Mouse (Mus musculus) left cerebral cortex, adult 9 months (tissue): ENCODE data around the gene Usp49.
"Not testable (repeated sequence)": the region's sequence is repeated elsewhere in the genome, so short reads cannot be mapped to it uniquely, and the experiment has no call there.

Experiments used
- DNase-seq, 2 experiments: peaks; one replicate each; pipeline ENCODE4 v3.0.0; 2022; ENCODE audit warnings: low spot score in 2 of 2

The Usp49 gene

DNA sequence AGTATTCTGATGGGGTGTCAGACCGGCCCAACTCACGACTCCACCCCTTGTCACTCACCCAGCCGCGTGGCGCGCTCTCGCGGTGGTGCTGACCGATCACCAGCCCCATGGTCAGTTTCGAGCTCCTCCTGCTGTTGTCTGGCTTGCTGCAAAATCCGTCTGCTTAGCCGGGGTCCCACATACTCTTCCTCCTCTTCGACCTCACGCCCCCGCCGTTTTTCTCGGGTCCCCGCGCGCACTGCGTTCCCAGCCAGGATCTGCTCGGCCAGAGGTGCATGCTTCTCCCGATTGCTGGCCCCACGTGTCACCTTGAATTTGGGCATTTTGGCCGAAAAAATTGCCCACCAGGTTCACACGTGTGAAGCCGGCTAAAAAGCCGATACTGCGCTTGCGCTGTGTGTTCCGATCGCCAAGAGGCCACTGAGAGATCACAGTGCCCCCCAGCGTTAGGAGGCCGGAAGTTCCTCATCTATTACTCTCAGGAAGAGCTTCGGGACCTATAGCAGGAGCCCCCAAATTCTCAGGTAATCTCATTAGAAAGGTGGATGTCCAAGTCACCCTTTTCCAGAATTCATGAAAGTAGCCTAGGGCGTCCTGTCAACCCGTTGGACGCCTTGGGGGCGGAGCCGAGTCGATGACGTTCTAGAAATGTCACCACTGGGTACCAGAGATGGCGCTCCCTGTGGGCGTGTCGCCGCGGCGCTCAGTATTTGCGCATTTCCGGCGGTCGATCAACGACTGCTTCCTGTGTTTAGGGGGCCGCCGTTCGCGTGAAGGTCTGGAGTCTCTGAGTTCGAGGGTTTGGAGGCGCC lies 19.4 kb upstream of the Usp49 start, which contains the start of the genes Bysl, Med20 and Gm20517:
Gene Bysl, minus strand, starts transcription at position 644 of the 812 bp plus-strand sequence.
Gene Med20, plus strand, starts transcription at position 734 of the 812 bp plus-strand sequence.
Gene Gm20517, plus strand, starts transcription at position 741 of the 812 bp plus-strand sequence.
- peak; percentile 78 to 96 for DNase-seq

DNA sequence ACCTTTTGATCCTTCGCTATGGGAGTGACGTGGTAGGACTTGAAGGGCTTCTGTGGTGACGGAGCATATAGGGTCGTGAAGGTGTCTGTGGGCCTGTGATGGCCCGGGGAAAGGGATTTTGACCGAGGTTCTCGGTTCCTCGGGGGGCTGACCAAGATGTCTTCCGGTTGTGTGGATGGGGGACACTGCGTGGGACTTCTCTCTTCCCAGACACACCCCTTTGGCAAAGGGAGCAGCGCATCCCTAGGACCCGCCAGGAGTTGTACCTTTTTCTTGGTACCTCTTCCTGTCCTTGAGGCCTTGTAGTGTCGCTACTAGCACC lies 18.9 kb upstream of the Usp49 start:
- no peak for DNase-seq

DNA sequence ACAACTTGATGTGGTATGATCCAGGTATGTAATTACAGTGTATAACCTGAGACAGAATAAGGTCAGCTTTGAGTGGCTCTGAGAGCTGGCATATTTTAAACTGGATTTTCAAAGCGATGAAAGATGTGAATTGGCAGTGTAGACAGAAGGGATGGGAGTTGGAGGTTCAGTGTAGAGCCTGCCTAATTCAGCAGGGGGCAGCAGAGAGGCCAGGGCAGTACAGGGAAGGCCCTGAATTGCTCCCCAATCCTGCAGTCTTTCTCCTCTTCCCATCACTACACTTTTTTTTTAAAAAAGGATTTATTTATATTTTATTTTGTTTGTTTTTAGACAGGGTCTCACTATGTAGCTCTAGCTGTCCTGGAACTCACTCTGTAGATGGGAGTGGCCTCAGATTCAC lies 16.5 kb upstream of the Usp49 start:
- DNase-seq: no peak

DNA sequence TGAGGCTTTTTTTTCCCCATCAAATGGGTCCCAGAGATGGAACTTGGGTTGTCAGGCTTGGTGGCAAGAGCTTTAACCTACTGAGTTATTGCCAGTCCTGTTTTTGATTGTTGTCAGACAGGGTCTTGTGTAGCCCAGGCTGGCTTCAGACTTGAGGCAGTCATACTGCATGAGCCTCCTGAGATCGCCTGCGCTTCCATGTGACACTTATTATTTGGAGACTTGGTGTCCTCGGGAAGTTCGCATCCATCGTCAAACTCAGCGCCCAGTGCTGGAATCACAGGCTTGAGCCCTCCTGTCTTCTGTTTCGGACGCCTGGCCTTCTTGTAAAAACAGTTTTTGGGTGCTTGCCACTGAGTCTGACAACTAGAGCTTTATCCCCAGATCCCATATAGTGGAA lies 14.4 kb upstream of the Usp49 start:
- no peak for DNase-seq

DNA sequence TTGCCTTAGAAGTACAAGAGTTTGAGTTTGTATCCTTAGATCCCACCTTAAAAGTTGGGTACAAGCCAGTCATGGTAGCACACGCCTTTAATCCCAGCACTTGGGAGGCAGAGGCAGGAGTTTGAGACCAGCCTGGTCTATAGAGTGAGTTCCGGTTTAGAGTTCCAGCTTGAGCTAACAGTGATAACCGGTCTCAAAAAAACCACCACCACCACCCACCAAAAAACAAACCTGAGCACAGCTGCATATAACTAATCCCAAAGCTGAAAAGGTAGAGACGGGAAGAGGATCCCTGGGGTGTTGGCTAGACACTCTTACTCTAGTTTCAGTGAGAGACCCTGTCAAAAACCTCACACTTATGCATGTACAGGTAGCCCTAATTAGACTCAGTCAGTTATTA lies 13.8 kb upstream of the Usp49 start:
- no peak for DNase-seq

DNA sequence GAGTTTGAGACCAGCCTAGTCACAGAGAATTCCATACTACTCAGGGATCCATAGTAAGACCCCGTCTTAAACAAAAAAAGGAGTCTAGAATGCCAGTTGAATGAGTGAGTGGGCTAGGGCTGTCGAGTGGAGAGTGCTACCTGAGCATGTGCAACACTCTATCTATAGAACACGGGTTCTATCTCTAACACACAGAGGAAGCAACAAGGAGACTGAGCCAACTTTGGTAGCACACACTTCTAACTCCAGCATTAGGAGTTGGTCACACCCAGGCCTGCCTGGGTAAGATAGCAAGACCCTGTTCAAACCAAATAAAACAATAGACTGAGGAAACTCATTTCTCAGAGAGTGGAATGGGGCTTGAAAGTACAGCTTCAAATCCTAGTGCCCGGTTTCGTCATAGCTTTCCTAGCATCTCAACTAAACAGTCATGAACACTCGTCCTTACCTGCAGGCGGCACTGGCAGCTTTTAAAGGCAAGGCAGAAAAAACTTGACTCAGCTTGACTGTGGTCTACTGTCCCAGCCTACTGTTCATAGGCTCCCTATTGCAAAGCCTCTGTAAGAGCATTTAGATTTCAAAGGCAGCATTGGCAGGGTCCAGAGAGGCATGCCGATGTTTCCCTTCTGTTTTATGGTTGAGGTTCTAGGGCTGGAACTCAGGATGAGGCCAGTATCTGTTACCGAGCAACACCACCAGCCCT lies 12.7 kb upstream of the Usp49 start:
- DNase-seq: no peak

DNA sequence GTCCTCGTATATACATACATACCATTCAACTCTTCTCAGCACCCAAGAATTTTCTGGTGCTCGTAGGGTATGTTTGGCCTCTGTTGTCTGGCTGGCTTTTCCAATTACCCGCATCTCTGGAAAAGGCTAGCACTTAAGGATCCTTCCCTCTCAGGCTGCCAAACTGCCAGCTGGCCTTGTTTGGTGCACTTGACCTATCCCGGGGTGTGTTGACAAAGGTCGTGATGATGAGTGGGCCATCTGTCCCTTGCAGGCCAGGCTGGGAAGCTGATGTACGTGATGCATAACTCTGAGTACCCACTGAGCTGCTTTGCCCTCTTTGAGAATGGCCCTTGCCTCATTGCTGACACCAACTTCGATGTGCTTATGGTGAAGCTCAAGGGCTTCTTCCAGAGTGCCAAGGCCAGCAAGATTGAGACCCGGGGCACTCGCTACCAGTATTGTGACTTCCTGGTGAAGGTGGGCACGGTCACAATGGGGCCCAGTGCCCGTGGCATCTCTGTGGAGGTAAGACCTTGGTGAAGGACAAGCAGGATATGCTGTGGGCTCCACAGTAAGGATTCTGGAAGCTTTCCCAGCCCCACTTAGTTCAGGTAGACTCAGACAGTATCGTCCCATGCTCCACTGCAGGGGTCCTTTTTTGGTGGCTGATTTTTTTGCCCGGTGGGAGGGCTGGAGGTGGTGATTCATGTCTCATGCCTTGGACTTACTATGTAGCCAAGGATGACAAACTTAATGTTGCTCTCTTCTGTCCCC lies 11.8 kb upstream of the Usp49 start:
- DNase-seq: no peak

DNA sequence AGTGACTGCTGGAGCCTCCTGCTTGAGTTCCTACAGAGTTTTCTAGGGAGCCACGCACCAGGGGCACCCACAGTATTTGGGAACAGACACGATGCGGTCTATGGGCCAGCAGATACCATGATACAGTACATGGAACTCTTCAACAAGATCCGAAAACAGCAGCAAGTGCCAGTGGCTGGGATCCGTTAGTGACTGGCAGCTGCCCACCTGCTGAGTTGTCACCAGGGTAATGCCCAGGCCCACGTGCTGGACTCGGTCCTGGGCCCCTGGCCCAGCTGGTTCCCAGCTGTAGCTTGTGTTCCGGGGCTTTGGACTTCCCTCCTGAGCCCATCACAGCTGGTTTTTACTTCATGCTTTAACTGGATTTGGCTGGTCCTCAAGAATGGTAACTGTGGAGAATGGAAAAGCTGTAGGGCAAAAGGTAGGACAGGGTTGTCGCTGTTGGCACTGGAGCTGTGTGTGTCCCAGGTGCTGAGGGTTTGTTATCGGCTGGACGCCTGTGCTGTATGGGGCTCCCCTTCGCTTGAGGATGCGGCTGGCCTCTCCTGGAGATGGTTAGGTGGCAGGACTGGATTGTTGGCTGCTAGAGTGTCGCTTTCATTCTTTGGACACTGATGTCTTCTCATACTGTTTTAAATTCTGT lies 7.5 kb upstream of the Usp49 start:
- DNase-seq: no peak

DNA sequence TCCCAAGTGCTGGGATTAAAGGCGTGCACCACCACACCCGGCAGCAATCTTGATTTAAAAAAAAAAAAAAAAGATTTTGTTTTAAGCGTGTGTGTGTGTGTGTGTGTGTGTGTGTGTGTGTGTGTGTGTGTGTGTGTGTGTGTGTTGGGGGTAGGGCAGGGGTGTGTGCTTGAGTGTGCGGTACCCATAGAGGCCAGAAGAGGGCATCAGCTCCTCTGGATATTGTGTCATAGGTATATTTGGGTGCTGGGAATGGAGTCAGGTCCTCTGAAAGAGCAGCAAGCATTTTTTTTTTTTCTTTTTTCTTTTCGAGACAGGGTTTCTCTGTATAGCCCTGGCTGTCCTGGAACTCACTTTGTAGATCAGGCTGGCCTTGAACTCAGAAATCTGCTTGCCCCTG lies 5.9 kb upstream of the Usp49 start:
- DNase-seq: not testable (repeated sequence)

DNA sequence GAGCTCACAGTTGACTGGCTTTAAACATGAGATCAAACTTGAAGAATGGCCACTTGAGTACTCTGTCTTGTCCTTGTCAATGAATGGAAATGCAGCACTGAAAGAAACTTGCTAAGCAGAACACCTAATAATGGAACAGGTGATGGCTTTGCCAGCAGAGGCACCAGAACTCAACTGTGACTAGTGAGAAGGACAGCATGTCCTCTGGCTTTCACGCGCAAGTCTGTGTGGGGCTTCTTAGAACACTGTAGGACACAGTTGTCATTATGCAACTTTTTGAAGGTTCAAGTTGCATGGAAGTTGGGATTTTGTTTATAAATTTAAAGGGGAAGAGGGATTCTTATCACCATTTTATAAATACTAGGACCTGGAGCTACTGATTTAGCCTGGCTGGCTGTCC lies 5.4 kb upstream of the Usp49 start:
- DNase-seq: no peak

DNA sequence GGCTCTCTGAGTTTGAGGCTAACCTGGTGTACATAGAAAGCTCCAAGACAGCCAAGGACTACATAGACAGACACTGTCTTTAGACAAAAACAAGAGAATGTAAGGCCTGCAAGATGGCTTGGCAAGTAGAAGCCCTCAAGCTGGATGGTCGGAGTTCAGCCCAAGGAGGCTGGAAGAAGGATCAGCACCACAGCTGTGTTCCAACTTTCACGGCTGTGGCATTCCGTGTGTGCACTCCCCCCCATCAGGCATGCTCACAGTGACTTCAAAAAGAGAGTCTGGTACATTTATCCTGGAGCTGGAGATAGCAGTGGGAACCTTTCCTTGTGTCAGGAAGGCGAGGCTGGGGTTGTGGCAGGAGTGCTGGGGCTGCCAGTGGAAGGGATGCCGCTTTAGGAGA lies 4.5 kb upstream of the Usp49 start:
- DNase-seq: no peak

DNA sequence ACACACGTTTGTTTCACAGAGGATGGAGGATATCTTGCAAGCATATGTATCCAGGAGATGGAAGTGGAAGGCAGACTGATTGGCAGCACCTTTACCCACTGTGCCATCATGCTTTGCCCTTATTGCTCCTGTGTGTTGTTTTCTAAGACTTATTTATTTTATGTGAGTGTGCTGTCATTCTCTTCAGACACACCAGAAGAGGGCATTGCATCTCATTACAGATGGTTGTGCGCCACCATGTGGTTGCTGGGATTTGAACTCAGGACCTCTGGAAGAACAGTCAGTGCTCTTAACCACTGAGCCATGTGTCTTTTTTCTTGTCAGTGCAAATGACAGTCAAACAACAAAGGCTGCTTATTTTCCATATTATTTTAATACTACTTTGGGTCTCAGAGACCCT lies 2.7 kb upstream of the Usp49 start:
- no peak for DNase-seq

DNA sequence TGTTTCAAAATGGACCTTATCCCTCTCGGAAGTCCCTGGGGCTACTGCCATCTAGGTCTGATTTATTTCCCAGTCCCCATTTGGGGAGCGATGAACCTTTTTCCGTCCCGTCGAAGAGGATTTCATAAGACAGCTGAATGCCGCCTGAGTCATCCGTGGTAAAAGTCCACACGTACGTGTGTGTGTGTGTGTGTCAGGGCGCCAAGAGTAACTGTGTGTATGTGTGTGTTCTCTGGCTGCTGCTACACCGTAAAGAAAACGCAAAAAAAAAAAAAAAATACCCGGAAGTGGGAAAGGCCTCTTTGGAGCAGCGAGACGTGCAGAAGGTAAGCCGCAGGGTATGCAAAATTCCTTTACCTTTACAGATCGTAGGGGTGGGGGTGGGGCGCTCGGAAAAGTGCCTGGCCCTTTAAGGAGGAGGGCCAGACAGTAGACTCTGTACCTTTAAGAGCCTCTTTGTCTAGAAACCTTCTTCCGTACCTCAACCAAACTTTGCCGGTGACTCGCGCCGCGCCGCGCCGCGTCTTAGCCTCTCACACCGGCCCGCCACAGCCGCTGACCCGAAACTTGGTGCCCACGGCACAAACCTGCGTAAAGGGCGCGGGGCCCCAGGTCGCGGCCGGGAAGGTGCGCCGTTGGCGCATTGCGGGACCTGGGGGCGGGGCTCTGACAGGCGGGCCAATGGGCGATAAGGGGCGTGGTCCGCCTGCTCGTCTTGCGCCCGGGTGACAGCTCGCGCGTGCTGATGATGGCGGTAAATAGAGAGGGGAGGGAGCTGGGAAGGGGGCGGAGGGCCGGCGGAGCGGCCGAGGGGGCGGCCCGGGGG lies 1.4 kb upstream of the Usp49 start:
- peak; percentile 79 to 91 for DNase-seq

DNA sequence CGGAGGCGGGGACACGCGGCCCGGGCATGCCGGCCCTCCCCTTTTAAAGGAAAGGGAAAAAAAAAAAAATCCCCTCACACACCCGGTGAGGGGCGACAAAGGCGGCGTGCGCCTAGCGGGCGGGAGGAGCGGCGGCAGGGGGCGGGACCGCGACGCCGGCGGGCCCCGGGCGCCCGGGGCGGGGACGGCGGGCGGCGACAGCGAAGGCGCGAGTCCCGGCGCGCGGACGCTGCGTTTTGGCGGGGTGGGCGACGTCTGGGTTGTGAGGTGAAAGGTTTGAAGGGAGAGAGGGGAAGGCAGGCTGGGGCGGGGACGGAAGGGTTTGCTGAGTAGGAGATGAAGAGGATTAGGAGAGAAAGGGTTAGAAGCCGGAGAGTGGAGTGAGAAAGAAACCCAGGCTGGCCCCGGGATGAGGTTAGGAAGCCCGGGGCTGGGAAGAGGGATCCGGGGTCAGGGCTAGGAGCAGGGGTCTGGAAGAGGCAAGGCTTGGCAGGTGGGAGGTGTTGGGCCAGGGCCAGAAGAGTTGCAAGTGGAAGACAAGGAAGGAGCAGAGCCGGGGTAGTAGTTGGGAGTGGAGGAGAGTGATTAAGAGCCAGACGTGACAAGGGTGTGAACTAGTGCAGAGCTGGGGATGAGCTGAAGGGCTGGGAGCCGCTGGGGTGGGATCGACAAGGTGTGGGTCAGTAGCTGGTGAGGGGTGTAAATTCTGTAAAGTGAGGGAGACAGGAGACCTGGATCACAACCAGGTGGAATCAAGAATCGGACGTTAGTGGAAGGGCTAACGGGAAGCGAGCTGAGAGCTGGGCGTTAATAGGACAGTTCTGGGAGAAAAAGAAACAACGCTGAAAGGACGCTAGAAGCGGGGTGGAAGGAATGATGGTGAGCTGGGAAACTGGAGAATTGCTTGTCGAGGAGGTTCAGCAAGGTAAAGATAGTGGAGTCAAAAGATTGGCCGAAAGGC lies 493 bp upstream of the Usp49 start:
- DNase-seq: peak in 1 of 2 experiments; percentile 30

DNA sequence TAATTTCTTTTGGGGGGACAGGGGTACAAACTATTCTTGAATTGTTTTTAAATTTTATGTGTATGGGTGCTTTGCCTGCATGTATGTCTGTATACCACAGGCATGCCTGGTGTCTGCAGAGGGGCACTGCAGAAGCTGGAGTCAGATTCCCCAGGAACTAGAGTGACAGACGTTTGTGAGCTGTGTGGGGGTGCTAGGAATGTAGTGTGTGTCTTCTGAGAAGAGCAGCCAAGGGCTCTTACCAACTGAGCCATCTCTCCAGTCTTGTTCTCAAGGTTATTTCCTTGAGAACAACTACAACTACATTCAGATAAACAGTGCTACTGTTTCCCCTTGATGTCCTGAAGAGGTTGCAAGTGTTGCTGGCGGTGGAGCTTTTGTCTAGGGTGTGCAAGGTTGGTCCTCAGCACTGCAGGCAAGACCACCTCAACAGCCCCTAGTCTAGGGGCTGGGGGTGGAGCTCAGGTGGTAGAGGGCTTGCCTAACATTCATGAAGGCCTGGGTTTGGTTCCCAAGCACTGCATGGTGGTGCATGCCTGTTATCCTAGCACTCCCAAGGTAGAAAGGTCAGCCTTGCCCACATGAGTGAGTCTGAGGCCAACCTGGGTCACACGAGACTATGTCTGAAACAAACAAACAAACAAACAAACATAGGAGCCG lies 1.8 kb downstream of the Usp49 start:
- no peak for DNase-seq

DNA sequence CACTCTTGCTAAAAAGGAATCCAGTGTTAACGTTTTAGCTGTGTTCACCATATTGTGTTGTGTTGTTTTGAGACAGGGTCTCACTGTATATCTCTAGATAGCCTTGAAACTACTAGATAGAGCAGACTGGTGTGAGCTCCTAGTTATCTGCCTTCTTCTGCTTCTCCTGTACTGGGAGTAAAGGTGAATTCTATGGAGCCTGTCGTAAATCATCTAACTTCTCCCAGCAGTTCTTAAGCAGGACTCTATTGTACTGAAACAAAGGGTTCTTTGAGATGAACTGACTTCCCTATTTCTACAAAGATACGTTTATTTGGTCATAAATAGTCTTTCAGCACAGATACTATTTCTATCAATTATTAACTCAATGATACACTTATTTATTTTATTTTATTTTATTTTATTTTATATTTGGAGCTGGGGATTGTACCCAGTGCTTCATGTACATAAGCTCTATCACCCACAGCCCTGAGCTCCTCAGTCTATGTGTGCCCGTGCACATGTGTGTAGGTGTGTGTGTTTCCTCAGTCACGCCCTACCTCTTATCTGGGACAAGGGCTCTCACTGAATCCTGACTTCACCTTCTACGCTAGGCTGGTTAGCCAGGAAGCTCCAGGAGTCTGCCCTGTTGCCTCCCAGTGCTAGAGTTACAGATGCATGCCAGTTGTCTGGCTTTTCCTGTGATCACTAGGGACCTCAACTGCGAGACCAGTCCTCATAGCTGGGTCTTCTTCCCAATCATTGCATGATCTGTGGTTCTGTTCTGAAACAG lies 3.7 kb downstream of the Usp49 start:
- DNase-seq: no peak

DNA sequence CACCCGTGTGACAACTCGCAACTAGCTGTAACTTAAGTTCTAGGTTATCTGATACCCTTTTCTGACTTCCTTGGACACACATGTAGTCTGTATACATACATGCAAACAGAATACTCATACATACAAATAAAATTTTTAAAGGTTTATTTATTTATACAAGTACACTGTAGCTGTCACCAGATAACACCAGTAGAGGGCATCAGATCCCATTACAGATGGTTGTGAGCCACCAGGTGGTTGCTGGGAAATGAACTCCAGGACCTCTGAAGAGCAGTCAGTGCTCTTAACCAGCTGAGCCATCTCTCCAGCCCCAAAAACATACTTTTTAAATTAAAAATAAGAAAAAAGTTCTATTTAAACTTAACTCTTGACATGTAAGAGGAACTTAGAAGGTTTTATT lies 12.5 kb downstream of the Usp49 start:
- DNase-seq: no peak

DNA sequence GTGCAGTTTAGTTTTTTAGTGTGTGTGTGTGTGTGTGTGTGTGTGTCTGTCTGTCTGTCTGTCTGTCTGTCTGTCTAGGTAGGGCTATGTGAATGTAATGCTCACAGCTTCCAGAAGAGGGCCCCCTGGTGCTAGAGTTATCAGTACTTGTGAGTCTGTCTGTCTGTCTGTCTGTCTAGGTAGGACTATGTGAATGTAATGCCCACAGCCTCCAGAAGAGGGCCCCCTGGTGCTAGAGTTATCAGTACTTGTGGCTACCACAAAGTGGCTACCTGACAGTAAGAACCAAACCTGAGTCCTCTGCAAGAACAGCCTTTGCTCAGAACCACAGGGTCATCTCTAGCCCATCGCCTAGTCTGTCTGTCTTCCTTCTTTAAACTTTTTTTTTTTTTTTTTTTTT lies 16.2 kb downstream of the Usp49 start:
- peak in 1 of 2 experiments; percentile 59 for DNase-seq

DNA sequence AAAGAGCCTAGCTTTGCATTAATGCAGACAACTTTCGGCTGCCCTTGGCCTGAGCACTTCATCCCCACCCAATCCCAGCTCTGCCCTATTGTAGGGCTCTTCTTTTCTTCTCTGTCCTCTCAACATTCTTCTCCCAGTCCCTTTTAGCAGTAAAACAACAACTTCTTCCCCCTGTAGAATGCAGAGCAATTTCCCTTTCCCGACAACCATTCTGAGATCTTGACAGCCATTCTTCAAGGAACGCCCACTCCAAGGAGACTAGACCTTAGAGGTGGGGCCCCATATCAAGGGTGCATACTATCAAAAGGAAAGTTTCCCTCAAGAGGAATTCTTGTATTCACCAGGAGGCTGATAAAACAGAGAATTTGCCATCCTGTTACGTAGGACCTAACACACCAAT lies 18.5 kb downstream of the Usp49 start:
- no peak for DNase-seq
